Mouse (Mus musculus): ENCODE measurements around the gene Proser2.

DNA sequence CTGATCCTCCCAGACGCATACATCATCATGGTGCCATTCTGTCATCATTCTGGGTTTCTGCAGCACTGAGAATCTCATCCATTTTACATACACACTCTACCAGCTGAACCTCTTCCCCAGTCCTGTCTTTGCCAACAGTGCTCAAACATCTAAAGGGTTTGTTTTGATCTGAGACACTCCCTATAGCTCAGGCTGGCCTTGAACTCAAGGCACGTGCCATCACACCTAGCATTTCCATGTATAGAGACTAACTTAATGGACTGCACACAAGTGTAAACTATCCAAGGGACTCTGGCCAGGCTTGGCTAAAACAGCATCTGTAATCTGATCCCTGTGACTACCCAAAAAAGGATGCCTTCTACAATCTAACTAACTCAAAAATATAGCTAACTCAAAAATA lies 70.7 kb downstream of the Proser2 start:
- TF ChIP-seq CTCF (IDR thresholded peaks at IDR 0.05; ENCODE audit: low read depth, low read length) (no peak), GATA1 (IDR thresholded peaks at IDR 0.05; ENCODE audit: borderline replicate concordance, low read length) (no peak), TAL1 (conservative IDR thresholded peaks at IDR 0.05; ENCODE audit: low read depth, low read length) (no peak)

Data from G1E (cell line).